Mouse (Mus musculus): ENCODE measurements around the gene Stk16. TPM values are rescaled to one million over a fixed set of nuclear protein-coding genes. Genes with fewer than 3 reads are reported as not detected.
A peak's percentile ranks its signal among the peaks of the same experiment; 100 is the strongest.

Stk16 gene
- total RNA-seq, 2 experiments from 2014 or later: 88.6 to 93.7 TPM

DNA sequence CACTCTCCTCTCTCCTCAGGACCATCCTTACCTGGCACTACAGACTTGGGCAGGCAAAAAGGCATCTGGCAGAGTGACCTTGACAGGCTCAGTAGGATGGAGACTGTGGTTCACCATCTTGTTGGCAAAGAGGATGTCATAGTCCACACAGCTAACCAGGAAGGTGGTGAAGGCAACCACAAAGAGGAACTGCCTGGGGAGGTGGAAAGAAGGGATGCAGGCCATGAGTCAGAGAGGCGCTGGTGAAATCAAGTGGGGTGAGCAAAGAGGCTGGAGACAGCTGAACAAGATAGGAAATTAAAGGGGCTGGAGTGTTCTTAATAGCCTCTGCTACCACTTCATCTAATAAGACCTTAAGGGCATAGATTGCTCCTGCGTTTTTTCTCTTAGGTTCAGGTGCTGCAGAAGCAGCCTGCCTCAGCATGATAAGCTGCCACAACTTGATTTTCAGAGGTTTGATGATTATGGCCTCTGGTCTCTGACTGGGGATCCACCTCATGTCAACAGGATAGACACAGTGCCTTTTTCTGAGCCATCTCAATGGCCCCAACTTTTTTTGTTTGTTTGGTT lies 22.6 kb upstream of the Stk16 start:
- H3K4me3 ChIP-seq: no peak overlapping the region
- DNase-seq (ENCODE audit: low spot score in 2 of 2): no peak
- no peak for TF ChIP-seq CTCF (conservative IDR thresholded peaks at IDR 0.05)

GRCm38 (mm10) chr1:75190577-75190976 lies 20.1 kb upstream of the Stk16 start:
- Histone ChIP-seq H3K27ac (0 out of 2 replicates have a peak overlapping the region, but pooled peaks have one; percentile 99), H3K4me3 (peak overlapping the region; percentile 70)
- DNase-seq (ENCODE audit: low spot score in 2 of 2): no peak
- no peak for TF ChIP-seq CTCF (conservative IDR thresholded peaks at IDR 0.05)

More for the DNA sequence above, 22.6 kb upstream of the Stk16 start:
- no peak overlapping the region for H3K27ac ChIP-seq

DNA sequence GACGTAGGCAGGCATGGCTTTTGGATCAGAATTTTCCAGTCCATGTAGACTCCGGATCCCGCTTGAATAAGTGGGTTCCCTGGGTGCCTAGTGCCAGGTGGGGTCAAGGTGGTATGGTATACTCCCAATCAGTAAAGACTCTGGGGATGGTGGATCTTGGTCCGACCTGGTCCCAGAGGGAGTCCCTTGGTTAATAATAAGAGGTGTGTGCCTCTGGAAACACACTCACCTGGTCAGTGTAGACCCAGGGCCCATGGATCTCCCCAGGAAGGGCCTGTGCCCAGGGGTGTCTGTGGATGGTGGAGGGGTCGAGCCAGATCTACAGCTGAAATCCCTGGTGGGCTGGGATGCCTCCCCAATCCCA lies 19.4 kb upstream of the Stk16 start:
- H3K4me3 ChIP-seq: peak overlapping the region; percentile 70
- TF ChIP-seq CTCF (conservative IDR thresholded peaks at IDR 0.05): no peak
- DNase-seq (ENCODE audit: low spot score in 2 of 2): no peak
- H3K27ac ChIP-seq: peak overlapping the region; percentile 99

DNA sequence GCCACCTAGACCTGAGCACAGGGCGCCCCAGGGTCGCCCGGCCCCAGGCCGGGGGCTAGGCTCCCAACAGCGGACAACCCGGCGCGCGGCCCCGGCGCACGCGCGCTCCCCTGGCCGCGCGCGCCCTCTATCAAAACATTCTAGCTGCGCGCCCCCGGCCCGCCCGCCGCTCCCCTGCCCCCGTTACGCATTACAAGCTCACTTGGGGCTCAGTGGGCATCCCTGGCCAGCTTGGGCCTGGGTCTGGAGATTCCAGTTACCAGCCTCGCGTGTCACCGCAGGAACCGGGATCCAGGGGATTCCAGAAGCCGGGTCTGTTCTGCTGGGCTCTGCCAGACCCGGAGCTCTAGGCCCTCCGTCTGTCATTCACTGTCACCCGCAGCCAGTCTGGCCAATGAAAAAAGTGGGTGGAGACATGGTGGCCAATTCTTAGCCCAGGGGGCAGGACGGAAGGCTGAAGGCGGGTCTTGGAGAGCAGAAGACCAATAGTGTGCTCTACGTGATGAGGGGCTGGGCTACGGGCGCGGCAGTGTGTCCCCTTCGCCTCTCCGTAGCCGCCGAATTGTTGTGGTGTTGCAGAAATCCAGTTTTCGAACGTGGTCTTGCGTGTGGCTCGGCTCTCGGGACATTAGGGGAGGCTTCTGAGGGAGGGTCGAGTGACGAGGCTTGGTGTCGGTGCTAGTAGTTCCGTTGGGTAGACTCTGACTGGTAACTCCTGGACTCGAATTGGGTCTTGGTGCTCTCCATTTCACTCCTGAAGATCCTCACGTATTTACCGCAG lies 18.8 kb upstream of the Stk16 start, which contains the start of the genes Ankzf1 and Atg9a:
Gene Ankzf1 (plus strand): TSS at position 530 of the 781 bp plus-strand sequence.
Gene Atg9a (minus strand): TSS at position 575 of the 781 bp plus-strand sequence.
- TF ChIP-seq CTCF (conservative IDR thresholded peaks at IDR 0.05): peak; percentile 16; the same call in 1 of the 2 replicates
- Histone ChIP-seq H3K4me3 (peak within 1 kb of the TSS; percentile 70), H3K27ac (peak within 1 kb of the TSS; percentile 99)
- DNase-seq (ENCODE audit: low spot score in 2 of 2): peak; percentile 94 to 99

GRCm38 (mm10) chr1:75192452-75192851 lies 18.2 kb upstream of the Stk16 start:
- no peak for TF ChIP-seq CTCF (conservative IDR thresholded peaks at IDR 0.05)
- Histone ChIP-seq H3K27ac (peak overlapping the region; percentile 99), H3K4me3 (peak overlapping the region; percentile 70)
- DNase-seq (ENCODE audit: low spot score in 2 of 2): no peak

DNA sequence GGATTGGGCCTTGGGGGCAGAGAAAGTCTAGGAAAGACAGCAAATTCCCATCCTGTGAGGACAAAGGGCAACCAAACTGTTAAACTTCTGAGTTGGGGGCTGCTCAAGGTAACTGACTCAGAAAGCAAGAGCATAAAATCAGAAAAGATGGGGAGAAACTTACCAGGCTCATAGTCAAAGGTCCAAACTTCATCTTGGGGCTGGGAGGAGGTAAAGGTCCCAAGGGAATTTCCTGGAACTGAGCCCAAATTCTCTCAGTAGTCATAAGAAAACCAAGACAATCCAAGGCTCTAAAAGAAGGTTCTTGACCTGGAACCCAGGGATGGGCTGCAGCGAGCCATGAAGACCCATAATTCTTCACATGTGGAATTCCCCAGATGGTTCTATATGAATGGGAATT lies 9.4 kb upstream of the Stk16 start:
- no peak for DNase-seq (ENCODE audit: low spot score in 2 of 2)
- H3K27ac ChIP-seq: no peak overlapping the region
- H3K4me3 ChIP-seq: no peak overlapping the region
- TF ChIP-seq CTCF (conservative IDR thresholded peaks at IDR 0.05): no peak

GRCm38 (mm10) chr1:75208967-75209678 lies 1.5 kb upstream of the Stk16 start:
- Histone ChIP-seq H3K27ac (peak overlapping the region; percentile 19; the same call in 1 of the 2 replicates), H3K4me3 (peak overlapping the region; percentile 36)
- TF ChIP-seq CTCF (conservative IDR thresholded peaks at IDR 0.05): 0 out of 2 replicates have a peak, but pooled peaks have one; percentile 6
- DNase-seq (ENCODE audit: low spot score in 2 of 2): no peak

DNA sequence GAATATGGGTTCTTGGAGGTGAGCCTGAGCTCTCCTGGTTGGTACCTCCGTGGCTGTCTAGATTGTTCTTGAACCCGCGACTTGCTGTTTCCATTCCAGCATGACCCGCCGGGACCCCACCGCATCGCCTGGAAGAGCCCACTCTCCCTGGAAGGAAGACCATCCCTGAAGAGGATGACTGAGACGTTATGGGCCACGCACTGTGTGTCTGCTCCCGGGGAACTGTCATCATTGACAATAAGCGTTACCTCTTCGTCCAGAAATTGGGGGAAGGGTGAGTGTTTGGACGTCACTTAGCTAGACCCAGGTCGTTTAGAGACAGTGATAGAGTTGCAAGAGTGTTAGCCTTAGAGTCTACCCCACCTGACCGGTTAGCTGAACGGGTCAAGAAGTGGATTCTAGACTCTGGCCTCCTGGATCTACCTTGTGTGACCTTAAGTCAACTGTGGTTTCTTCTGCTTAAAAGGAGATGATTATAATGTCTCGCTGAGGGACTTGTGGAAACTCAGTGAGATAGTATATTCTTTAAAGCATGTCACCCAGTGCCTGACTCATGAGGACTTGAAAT lies 587 bp downstream of the Stk16 start:
- no peak for DNase-seq (ENCODE audit: low spot score in 2 of 2)
- Histone ChIP-seq H3K27ac (peak overlapping the region; percentile 96), H3K4me3 (peak overlapping the region; percentile 100)
- TF ChIP-seq CTCF (conservative IDR thresholded peaks at IDR 0.05): no peak

DNA sequence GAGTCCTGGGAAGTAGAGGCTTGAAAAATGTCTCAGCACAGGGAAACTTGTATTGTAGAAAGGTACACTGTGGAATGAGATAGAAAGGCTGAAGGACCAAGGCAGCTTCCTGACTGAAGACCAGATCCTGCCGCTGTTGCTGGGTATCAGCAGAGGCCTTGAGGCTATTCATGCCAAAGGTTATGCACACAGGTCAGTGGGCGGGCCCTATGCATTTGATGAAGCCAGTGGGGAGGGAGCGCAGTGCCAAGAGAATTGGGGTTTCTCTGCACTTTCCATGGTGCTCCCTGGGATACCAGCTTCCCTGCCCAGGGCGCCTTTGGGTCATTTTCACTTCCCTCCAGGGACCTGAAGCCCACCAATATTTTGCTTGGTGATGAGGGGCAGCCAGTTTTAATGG lies 1.9 kb downstream of the Stk16 start:
- DNase-seq (ENCODE audit: low spot score in 2 of 2): no peak
- no peak for TF ChIP-seq CTCF (conservative IDR thresholded peaks at IDR 0.05)
- Histone ChIP-seq H3K27ac (no peak overlapping the region), H3K4me3 (no peak overlapping the region)

DNA sequence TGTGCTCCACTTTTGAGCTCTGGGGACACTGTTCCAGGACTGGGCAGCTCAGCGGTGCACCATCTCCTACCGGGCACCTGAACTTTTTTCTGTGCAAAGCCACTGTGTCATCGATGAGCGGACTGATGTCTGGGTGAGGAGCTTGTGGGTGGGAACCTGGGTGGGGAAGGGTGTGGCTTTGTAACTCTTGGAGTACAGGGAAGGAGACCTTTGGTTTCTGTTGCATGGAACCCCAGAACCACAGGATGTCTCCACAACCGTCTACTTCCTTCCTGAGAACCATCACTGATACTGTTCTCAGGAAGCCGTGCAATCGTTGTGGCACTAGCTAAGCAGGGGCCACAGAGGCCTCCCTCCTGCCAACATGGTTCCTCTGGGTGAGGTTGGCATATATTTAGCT lies 2.5 kb downstream of the Stk16 start:
- Histone ChIP-seq H3K27ac (no peak overlapping the region), H3K4me3 (no peak overlapping the region)
- no peak for TF ChIP-seq CTCF (conservative IDR thresholded peaks at IDR 0.05)
- no peak for DNase-seq (ENCODE audit: low spot score in 2 of 2)

DNA sequence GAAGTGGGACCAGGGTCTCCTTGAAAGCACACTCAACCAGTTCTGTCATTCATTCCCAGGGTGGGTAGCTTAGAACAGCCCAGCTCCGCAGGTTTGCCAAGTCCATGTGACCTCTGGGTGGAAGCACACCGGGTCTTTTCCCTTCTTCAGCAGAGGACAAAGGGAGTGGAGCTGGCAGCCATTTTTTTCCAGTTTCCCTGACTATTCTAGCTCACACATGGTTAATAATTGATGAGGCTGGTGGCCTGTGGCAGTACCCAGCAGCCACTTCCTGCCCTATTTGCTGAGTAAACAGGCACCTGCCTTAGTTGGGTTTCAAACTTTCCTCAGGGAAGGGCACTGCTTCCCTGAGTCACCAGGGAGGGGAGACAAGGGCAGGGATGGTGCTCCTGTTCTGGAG lies 3.8 kb downstream of the Stk16 start:
- Histone ChIP-seq H3K27ac (peak overlapping the region; percentile 63), H3K4me3 (no peak overlapping the region; the same call in 1 of the 2 replicates)
- no peak for TF ChIP-seq CTCF (conservative IDR thresholded peaks at IDR 0.05)
- no peak for DNase-seq (ENCODE audit: low spot score in 2 of 2)

- TF ChIP-seq CTCF (conservative IDR thresholded peaks at IDR 0.05): no peak
- peak; percentile 70 to 80 for DNase-seq (ENCODE audit: low spot score in 2 of 2)
- peak overlapping the region; percentile 24; the same call in 1 of the 2 replicates for H3K4me3 ChIP-seq
- peak overlapping the region; percentile 63 for H3K27ac ChIP-seq
Measured at GRCm38 (mm10) chr1:75214886-75215285, 4.2 kb downstream of the Stk16 start.

DNA sequence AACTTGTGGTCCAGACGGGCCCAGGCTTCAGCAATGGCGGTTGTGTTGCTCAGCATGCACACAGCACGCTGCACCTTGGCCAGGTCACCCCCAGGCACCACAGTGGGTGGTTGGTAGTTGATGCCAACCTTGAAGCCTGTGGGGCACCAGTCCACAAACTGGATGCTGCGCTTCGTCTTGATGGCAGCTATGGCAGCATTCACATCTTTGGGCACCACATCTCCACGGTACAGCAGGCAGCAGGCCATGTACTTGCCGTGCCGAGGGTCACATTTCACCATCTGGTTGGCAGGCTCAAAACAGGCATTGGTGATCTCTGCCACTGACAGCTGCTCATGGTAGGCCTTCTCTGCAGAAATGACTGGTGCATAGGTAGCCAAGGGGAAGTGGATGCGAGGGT lies 5.1 kb downstream of the Stk16 start:
- Histone ChIP-seq H3K27ac (peak overlapping the region; percentile 63), H3K4me3 (peak overlapping the region; percentile 24; the same call in 1 of the 2 replicates)
- TF ChIP-seq CTCF (conservative IDR thresholded peaks at IDR 0.05): no peak
- DNase-seq (ENCODE audit: low spot score in 2 of 2): no peak

Measured in layer of hippocampus, adult 2 months (tissue).